Mouse (Mus musculus) induced T-regulatory cell, adult 2 months (primary cell): ENCODE data around the gene Cd24a.

ENCODE experiments used
- DNase-seq: peaks from one replicate; pipeline ENCODE4 v3.0.0-alpha.2; 2012; ENCODE audit warnings: low read depth

Cd24a gene

DNA sequence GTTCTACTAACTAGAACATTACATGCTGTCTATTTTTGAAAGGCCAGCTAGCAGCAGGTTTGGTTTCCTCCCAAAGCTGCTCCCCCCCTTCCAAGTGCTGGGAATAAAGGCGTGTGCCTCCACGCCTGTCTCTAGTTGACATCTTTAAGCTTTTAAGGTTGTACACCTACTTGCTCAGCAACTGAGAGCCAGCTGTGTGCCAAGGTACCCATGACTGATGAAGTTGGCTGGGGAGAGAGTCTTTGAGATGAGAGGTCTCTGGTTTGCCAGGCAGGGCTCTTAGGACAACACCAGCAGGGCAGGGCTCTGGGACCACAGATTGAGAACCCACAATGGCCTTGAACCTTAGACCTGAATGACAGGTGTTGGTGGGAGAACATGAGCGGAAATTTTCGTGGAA is 6.5 kb downstream of the Cd24a start:
- no peak for DNase-seq

DNA sequence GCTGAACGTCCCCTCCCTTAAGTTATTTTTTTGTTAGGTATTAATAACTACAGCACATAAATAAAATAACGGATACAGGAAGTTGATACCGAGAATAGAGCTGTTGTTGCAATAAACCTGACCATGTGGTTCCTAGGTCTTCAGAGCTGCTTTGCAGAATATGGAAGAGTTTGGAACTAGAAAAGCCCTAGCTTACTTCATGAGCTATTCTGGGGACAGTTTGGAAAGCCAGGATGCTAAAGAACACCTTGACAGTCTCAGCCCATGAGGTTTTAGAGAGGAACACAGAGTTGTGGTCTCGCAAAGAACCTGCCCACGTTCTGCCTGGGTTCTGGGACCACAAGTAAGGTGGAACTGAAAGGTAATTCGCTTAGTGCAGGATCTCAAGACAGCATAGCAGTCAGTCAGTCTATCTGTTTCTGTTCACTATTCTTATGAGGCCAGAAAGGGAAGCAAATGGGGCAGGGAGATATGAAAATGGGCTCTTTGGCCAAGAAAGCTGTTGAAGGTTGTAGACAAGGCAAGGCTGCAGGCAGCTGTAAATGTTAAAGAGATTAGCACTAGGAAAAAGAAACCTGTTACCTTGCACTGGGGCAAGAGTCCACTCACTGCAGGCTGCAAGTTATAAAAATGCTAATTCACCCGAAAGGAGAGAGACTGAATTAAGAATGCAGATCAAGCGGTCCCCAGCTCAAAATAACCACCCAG is 10.5 kb downstream of the Cd24a start:
- no peak for DNase-seq

DNA sequence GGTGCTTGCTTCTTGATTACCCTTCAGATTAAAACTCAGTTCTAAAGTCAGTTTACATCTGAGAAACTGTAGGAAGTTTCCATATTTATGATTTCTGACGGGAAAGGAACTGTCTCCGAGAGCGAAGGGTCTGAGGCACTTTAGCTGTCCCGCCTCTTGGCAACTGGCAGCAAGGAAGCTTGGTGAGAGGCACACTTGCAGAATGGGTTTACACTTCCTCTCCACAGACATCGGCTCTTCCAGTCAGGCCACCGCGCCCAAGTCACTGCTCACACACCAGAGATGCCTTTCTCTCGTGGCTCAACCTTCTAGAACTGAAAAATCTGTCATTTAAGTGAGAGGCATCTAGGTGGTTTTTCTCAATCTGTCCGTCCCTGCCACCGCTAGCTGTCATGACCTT is 13.4 kb downstream of the Cd24a start:
- DNase-seq = no peak

GRCm38 (mm10) chr10:43593182-43593581 is 15.1 kb downstream of the Cd24a start:
- DNase-seq = no peak

GRCm38 (mm10) chr10:43594187-43594586 is 16.1 kb downstream of the Cd24a start:
- DNase-seq = no peak

DNA sequence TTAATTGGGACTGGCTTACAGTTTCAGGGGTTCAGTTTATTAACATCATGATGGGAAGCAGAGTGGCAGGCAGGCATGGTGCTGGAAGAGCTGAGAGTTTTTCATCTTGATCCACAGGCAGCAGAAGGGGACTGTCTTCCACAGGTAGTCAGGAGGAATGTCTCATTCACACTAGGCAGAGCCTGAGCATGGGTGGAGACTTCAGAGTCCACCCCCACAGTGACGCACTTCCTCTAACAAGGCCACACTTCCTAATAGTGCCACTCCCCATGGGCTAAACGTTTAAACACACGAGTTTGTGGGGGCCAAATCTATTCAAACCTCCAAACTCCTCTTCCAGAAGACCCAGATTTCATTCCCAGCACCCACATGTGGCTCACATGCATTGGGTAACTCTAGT is 16.8 kb downstream of the Cd24a start:
- DNase-seq = no peak

DNA sequence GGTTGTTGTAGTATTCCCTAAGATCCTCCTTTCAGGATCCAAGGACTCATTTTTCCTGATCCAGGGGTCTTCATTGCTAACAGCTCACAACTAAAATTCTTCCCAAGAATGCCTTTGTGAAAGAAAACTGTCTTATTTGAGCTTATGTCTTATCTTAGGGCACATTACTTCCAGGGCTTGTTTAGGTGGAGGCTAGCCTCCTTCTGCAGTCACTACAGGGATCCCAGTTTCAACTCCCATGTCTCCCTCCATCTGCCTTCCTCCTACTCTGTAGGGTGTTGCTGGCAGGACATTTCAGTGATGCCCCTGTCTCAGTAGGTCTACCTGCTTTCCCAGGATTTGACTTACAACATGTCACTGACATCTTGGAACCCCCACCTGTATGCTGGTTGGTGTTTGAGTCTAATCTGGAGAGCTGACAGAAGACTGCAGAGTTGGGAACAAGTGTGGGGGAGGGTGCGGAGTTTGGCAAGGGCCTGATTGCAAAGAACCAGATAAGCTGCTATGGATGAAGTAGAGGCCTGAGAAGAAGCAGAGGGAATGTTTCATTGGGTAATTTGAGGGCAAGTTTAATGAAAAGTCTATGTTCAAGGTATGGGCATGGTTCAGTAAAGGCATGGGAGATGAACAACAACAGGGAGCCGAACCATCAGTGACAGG is 20.1 kb downstream of the Cd24a start:
- no peak for DNase-seq

DNA sequence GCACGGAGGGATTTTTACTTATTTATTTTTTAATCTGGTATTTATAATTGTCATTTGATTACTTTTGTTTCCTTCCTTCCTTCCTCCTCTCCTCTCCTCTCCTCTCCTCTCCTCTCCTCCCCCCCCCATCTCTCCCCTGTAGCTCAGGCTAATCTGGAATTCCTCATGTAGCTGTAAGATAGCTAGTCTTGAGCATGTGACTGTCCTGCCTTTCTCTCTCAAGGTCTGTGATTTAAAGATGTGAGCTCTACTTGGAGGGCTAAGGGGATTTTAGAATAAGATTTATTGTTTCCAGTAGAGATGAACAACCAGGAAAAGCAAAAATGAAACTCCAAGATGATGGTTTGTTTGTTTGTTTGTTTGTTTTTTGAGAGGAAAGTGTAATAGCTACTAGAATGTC is 23.0 kb downstream of the Cd24a start:
- no peak for DNase-seq

DNA sequence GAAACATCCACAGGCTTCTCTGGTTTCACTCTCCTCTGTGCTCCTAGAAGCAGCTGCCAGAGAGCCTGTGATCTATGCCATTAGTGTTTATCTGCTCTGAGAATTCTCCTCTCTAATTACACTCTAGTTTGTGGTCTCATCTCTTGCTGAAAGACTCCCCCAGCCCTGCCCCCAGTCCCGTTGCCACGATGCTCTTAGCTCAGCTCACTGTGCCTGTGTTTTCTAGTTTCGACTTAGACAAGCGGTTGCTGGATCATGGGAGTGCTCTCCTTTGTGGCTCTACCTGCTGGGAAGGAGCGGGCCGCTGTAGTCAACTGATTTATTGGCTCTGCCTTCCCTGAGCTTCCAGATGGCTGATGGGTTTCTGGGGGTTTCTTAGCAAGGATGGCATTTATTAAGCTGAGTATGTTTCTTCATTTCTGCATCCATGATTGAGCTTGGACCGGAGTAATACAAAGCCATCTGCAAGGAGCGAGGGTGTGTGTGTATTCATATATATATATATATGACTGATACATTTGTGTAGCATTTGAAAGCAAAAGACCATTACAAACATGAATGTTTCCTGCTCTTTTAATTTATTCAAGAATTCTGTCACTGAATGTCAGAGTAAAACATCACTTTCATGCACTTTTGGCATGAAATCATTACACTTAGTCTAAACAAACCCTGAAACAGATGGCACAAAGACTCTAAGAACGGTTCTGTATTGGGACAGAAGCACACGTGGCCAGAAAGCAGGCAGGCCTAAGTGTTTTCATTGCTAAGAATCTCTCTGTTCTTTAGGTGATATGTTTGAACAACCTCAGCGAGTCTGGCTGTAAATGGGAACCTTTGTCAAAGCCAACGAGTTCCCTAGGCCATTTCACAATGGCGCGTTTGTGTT is 23.7 kb downstream of the Cd24a start:
- DNase-seq = no peak

GRCm38 (mm10) chr10:43603975-43604686 is 26.0 kb downstream of the Cd24a start:
- no peak for DNase-seq

DNA sequence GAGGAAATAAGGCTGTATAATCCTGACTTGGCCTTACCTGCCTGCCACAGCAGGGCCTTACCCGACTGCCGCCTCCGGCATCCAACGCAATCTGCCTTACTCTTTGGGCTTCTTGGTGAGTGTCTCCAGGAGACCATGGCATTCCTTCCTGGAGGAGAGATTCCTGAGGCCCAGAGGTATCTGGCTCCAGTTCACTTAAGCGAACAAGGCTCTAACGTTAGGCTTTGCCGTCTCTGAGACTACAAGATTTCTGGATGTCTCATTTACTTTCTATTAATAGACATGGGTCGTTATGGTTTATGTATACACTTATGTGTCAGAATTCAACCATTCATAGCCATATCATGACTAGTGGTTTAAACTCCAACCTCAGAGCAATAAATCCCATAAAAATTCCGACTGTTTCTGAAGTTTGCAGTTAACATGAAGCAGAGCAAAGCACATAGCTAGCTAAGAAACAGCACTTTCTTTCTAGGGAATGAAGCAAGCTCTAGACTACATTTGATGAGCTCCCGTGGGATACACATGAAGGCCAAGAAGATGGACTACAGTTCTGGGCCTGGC is 26.7 kb downstream of the Cd24a start:
- no peak for DNase-seq

GRCm38 (mm10) chr10:43605901-43606300 is 27.8 kb downstream of the Cd24a start:
- DNase-seq = no peak

DNA sequence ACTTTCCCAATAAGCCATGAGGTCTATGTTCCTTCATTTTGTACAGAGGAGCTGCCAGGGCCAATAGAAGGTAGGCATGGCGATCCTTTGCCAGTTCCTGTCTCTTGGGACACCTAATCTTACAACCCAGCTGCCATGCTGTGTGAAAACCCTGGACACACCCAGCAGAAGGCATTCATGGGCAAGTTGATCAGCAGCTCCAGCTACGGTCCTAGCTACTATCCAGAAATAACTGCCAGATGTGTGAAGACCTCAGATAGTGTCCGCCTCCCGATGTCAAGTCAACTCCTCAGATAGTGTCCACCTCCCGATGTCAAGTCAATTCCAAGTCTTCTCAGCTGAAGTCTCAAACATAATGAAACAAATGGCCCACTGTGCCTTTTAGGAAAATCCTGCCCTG is 31.4 kb downstream of the Cd24a start:
- DNase-seq = no peak

DNA sequence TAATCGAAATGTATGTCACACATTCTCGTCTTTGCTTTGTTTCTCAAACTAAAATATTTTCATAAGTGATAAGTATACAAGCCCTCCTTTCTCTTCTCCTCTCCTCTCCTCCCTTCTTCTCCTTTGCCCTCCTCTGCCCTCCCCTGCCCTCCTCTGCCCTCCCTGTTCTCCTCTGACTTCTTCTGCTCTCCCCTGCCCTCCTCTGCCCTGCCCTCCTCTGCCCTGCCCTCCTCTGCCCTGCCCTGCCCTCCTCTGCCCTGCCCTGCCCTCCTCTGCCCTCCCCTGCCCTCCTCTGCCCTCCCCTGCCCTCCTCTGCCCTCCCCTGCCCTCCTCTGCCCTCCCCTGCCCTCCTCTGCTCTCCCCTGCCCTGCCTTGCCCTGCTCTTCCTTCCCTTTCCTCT is 31.9 kb downstream of the Cd24a start:
- DNase-seq = no peak

- no peak for DNase-seq
These were observed 33.0 kb downstream of the Cd24a start for GRCm38 (mm10) chr10:43611081-43611480.

DNA sequence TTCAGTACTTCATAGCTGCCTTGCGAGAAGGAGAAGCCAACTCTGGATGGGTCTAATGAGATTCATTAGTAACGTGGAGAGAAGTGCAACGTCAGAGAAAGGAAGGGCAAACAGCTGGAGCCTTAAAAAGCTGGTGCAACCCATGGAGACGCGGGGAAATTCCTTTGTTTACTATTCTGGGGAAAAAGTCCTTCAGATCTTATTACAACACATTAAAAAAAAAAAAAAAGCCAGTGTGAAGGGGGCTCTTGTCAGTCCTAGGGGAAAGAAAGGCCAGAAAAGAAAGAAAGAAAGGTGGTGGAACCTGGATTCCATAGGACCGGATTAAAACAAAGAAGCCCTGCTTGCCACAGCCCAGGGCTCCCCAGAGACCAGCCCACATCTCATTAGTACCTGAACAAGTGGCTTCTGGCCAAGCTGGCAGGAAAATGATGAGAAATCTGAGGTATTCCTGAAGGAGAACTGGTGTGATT is 41.0 kb downstream of the Cd24a start:
- no peak for DNase-seq

- no peak for DNase-seq
These were observed 41.9 kb downstream of the Cd24a start for GRCm38 (mm10) chr10:43619939-43620338.

DNA sequence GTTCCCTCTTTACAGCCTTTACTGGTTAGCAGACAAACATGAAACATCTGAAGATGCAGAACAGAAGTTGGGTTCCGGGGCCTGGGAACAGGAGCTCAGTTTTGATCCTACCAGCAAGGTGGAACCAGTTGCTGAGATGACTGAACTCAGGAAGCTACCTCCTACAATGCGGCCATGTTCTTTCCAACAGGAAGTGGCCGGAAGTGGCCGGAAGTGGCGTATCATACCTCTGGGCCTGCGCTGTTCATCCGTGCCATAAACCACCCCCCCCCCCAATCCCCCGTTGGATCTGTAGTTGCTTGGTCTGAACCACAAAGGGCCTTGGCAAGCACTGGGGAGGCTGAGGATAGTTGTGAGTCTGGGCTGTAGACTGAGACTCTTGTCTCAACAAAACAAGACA is 45.4 kb downstream of the Cd24a start:
- no peak for DNase-seq

DNA sequence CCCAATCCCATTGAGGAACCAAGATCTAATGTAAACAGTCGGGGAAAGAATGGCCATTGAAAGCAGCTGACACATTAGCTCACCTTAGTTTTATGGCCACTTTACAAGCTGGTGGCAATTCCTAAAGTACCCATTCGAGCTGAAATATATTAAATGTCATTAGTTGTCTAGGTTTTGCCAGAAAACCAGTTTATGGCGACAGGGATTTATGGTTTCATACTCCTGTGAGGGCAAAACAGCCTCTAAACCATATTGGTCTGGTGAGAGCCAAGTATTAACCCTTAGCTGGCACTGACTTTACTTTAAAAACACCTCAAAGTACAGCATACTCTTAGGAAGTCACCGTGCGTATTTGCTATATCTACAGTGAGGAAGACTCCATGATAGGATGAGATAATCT is 46.3 kb downstream of the Cd24a start:
- no peak for DNase-seq

DNA sequence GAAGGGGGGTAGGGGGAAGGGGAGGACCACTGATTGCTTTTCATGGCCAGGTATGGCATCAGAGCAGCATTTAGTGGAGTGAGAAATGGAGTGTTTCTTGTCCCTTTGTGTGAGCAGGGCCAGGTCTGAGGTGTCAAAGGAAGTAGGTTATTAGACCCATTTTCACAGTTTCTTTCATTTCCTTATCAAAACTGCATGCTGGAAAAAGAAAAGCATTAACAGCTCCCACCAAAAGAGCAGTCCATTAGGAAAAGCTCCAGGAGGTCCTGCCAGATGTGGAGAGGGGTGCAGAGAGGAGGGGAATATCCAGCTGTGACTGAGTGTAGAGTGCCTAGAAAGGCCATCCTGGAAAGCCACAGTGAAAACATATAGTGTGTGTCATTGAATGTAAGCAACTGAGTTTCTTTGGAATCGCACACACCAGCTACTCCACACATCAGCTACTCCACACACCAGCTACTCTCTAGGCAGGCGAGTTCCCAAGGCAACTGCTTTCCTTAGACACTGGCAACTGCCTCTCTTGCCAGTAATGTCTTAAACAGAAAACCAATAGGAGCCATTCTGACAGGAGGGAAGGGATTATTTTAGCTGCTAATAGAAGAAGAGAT is 46.8 kb downstream of the Cd24a start:
- no peak for DNase-seq

GRCm38 (mm10) chr10:43625578-43625977 is 47.5 kb downstream of the Cd24a start:
- no peak for DNase-seq
